Comparison of ENCODE assay signal across 8 mouse cellular contexts in the genomic region with DNA sequence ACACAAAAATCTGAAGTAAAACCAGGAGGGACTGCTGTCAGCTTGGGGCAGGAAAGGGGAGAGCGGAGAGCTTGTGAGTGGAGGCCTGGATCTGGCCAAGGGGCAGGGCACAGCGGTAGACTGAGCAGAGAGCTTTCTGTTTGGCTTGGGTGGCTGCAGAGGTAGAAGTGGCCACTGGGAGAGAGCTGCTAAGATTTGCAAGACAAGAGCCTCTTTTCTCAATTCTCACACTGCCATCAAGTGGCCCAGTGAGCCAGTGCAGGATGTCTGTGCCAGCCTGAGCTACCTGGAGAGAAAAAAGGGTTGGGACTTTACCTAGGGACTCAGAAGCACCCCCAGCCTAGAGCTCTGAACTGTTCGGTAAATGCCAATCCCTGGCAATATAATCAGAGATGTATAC. TPM values are rescaled to one million over a fixed set of nuclear protein-coding genes. Genes with fewer than 3 reads are reported as not detected.
DNase-seq lines count a peak whose midpoint lies in the region; ATAC-seq and TF ChIP-seq lines count a peak whose summit lies in the region.

No protein-coding gene starts in this region.

- no peaks in the 10 kb centered on the region for H3K9me3 ChIP-seq in intestine, postnatal 0 days (ENCODE audit: control insufficient read depth)
- H3K9me3 ChIP-seq in midbrain, embryonic 10.5 days (replicated peaks), result no peaks in the 10 kb centered on the region

- peaks cover 4% of the 10 kb centered on the region; the same call in 1 of the 2 replicates for H3K4me1 ChIP-seq in intestine, postnatal 0 days (replicated peaks; ENCODE audit: control insufficient read depth, insufficient read depth, low read length)
- H3K4me1 ChIP-seq in midbrain, embryonic 10.5 days, result peaks cover 10% of the 10 kb centered on the region

- DNase-seq in ovary, adult 18-20 months (ENCODE audit: low spot score), result peak; percentile 54
- no peak for DNase-seq in ovary, postnatal 14 days (ENCODE audit: low spot score)
- peak; percentile 45 for DNase-seq in embryo, embryonic 11.5 days (ENCODE audit: low read depth, low spot score)
- peak; percentile 67 to 77 for DNase-seq in left cerebral cortex, postnatal 36 days (ENCODE audit: low spot score in 2 of 2)
- peak; percentile 56 for DNase-seq in midbrain, embryonic 10.5 days (ENCODE audit: low spot score)
- peak; percentile 25 for DNase-seq in spleen, adult 12 weeks (ENCODE audit: low spot score)

- ATAC-seq in granulocyte monocyte progenitor cell, adult 5-6 weeks (replicated peaks; ENCODE audit: poor library complexity, severe bottlenecking), result peak; percentile 85
- ATAC-seq in intestine, postnatal 0 days, result peak; percentile 77

- H3K4me2 ChIP-seq in intestine, postnatal 0 days (replicated peaks; ENCODE audit: low read depth), result no peak overlapping the region

- H3K9ac ChIP-seq in intestine, postnatal 0 days (ENCODE audit: low read depth, low read length), result no peak overlapping the region

- peak; percentile 94 for TF ChIP-seq CTCF in intestine, postnatal 0 days (IDR thresholded peaks at IDR 0.05; ENCODE audit: low read depth)

- H3K27ac ChIP-seq in intestine, postnatal 0 days (ENCODE audit: low read depth, low read length), result no peak overlapping the region
- H3K27ac ChIP-seq in midbrain, embryonic 10.5 days (replicated peaks), result peak overlapping the region; percentile 52; the same call in 1 of the 2 replicates

- H3K27me3 ChIP-seq in intestine, postnatal 0 days (replicated peaks; ENCODE audit: control insufficient read depth, insufficient read depth, low read length), result no peaks in the 10 kb centered on the region
- no peaks in the 10 kb centered on the region for H3K27me3 ChIP-seq in midbrain, embryonic 10.5 days (ENCODE audit: low read depth, poor library complexity, severe bottlenecking)

- no peak overlapping the region for H3K4me3 ChIP-seq in intestine, postnatal 0 days (ENCODE audit: low read depth, low read length)
- no peak overlapping the region for H3K4me3 ChIP-seq in midbrain, embryonic 10.5 days

- intact Hi-C loops in left cerebral cortex, postnatal 36 days (cut with DNase I), result loop anchor here (1.0 to 5.0 kb wide), 2 partner anchors 339 to 424 kb away; no protein-coding TSS in a partner anchor

- no peaks in the 10 kb centered on the region for H3K36me3 ChIP-seq in intestine, postnatal 0 days (ENCODE audit: control insufficient read depth, insufficient read depth)
- H3K36me3 ChIP-seq in midbrain, embryonic 10.5 days, result peaks cover 8% of the 10 kb centered on the region; the same call in 1 of the 2 replicates

- 11% methylated on average over 3 of the region's 3 CpGs for WGBS in intestine, postnatal 0 days
- WGBS in midbrain, embryonic 10.5 days, result 35% methylated on average over 3 of the region's 3 CpGs

RNA-seq across cellular contexts. Expression of a gene that starts 24.8 kb away (rescaled TPM):
- 72.5 and 80.0 TPM in 2 replicates for total RNA-seq in granulocyte monocyte progenitor cell, adult 5-6 weeks (2014; fragmentation: Nextera tagmentation)
- total RNA-seq in granulocyte monocyte progenitor cell, adult 5-6 weeks (2017), result 237 and 273 TPM in 2 replicates
- polyA plus RNA-seq in intestine, postnatal 0 days (2015; fragmentation: Nextera tagmentation; extraction: Ambion mirVana), result 278 and 296 TPM in 2 replicates
- total RNA-seq in left cerebral cortex, postnatal 36 days (2021), result 100 to 1,000 TPM; 186 to 201 TPM
- 252 and 285 TPM in 2 replicates for polyA plus RNA-seq in midbrain, embryonic 10.5 days (2016; fragmentation: Nextera tagmentation; extraction: Ambion mirVana)

RNA-seq across cellular contexts. Expression of a gene that starts 50.0 kb away (rescaled TPM):
- total RNA-seq in granulocyte monocyte progenitor cell, adult 5-6 weeks (2014; fragmentation: Nextera tagmentation), result 27.7 and 28.9 TPM in 2 replicates
- total RNA-seq in granulocyte monocyte progenitor cell, adult 5-6 weeks (2017), result 41.9 and 44.5 TPM in 2 replicates
- polyA plus RNA-seq in intestine, postnatal 0 days (2015; fragmentation: Nextera tagmentation; extraction: Ambion mirVana), result 25.3 and 29.1 TPM in 2 replicates
- 10 to 100 TPM; 12.7 to 13.2 TPM for total RNA-seq in left cerebral cortex, postnatal 36 days (2021)
- polyA plus RNA-seq in midbrain, embryonic 10.5 days (2016; fragmentation: Nextera tagmentation; extraction: Ambion mirVana), result 23.8 and 25.3 TPM in 2 replicates
